Mouse (Mus musculus): ENCODE results near the gene Cop1. TPM values are rescaled to one million over a fixed set of nuclear protein-coding genes. Genes with fewer than 3 reads are reported as not detected.

The Cop1 gene
- polyA plus RNA-seq, 1 experiment from 2014 or later: 107 TPM

DNA sequence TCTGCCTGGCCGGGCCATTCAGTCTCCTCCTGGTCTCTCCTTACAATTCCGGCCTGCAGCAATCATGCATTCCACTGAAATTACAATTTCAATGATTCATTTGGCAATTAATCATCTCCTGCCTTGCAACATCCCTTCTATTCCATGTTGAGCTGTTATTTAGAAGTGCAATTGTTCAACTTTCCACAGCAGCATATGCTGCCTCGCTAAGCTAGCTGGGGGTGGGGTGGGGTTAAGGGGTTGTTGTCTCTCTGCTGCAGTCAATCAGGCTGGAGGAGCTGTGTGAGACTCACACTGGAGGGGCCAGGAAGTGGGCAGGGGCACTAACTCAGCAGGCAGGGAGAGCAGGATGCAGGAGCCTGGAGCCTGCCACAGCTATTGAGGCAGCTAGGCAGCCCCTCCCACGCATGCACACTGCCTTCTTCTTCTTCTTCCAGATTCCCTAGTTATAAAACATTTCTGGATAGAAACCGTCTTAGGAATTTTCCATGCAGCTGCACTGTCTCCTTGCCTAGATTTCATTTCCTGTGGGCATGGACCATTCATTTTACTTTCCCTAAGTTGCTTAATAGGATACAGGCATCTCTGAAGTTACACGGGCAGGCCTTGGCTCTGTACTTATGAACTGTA lies 161.1 kb downstream of the Cop1 start:
- ATAC-seq (ENCODE audit: insufficient number of reproducible peaks, insufficient read depth, low FRiP score, low read depth): no peak
- 0 out of 2 replicates have a peak, but pooled peaks cover 4% of the 10 kb centered on the region for H3K27me3 ChIP-seq (ENCODE audit: control insufficient read depth, insufficient read depth, low read length)
- WGBS: 46% methylated on average over 6 of the region's 6 CpGs

GRCm38 (mm10) chr1:159393931-159394330 lies 161.8 kb downstream of the Cop1 start:
- no peaks in the 10 kb centered on the region for H3K36me3 ChIP-seq (ENCODE audit: control insufficient read depth, insufficient read depth, low read length)
- H3K9ac ChIP-seq (ENCODE audit: low read length): no peak overlapping the region
- no peaks in the 10 kb centered on the region for H3K9me3 ChIP-seq (ENCODE audit: control insufficient read depth, low read length)
- ATAC-seq (ENCODE audit: insufficient number of reproducible peaks, insufficient read depth, low FRiP score, low read depth): no peak
- no peak overlapping the region for H3K27ac ChIP-seq (replicated peaks in 1 of 2; ENCODE audit: control insufficient read depth in 1 of 2, insufficient read depth in 1 of 2, low read depth in 2 of 2, low read length in 2 of 2)
- 0 out of 2 replicates have a peak, but pooled peaks cover 4% of the 10 kb centered on the region for H3K27me3 ChIP-seq (ENCODE audit: control insufficient read depth, insufficient read depth, low read length)
- H3K4me1 ChIP-seq (ENCODE audit: control insufficient read depth in 2 of 2, insufficient read depth in 2 of 2, low read length in 2 of 2): no peaks in the 10 kb centered on the region
- H3K4me2 ChIP-seq (ENCODE audit: low read length): no peak overlapping the region
- 59% methylated on average over 1 of the region's 1 CpGs for WGBS
- H3K4me3 ChIP-seq (ENCODE audit: control insufficient read depth in 1 of 2, insufficient read depth in 1 of 2, low read depth in 1 of 2, low read length in 2 of 2): no peak overlapping the region

More for the DNA sequence above, 161.1 kb downstream of the Cop1 start:
- Histone ChIP-seq H3K36me3 (ENCODE audit: control insufficient read depth, insufficient read depth, low read length) (no peaks in the 10 kb centered on the region), H3K9me3 (ENCODE audit: control insufficient read depth, low read length) (no peaks in the 10 kb centered on the region), H3K27ac (replicated peaks in 1 of 2; ENCODE audit: control insufficient read depth in 1 of 2, insufficient read depth in 1 of 2, low read depth in 2 of 2, low read length in 2 of 2) (no peak overlapping the region), H3K9ac (ENCODE audit: low read length) (no peak overlapping the region), H3K4me1 (ENCODE audit: control insufficient read depth in 2 of 2, insufficient read depth in 2 of 2, low read length in 2 of 2) (no peaks in the 10 kb centered on the region), H3K4me3 (ENCODE audit: control insufficient read depth in 1 of 2, insufficient read depth in 1 of 2, low read depth in 1 of 2, low read length in 2 of 2) (no peak overlapping the region), H3K4me2 (ENCODE audit: low read length) (no peak overlapping the region)

GRCm38 (mm10) chr1:159396515-159396914 lies 164.4 kb downstream of the Cop1 start:
- Histone ChIP-seq H3K4me2 (ENCODE audit: low read length) (peak overlapping the region; percentile 56), H3K4me1 (ENCODE audit: control insufficient read depth in 2 of 2, insufficient read depth in 2 of 2, low read length in 2 of 2) (no peaks in the 10 kb centered on the region), H3K36me3 (ENCODE audit: control insufficient read depth, insufficient read depth, low read length) (no peaks in the 10 kb centered on the region), H3K9ac (ENCODE audit: low read length) (no peak overlapping the region), H3K27ac (replicated peaks in 1 of 2; ENCODE audit: control insufficient read depth in 1 of 2, insufficient read depth in 1 of 2, low read depth in 2 of 2, low read length in 2 of 2) (no peak overlapping the region), H3K4me3 (ENCODE audit: control insufficient read depth in 1 of 2, insufficient read depth in 1 of 2, low read depth in 1 of 2, low read length in 2 of 2) (peak overlapping the region in 1 of 2 experiments; percentile 6; a peak in 1 of 4 replicates), H3K9me3 (ENCODE audit: control insufficient read depth, low read length) (no peaks in the 10 kb centered on the region), H3K27me3 (ENCODE audit: control insufficient read depth, insufficient read depth, low read length) (0 out of 2 replicates have a peak, but pooled peaks cover 4% of the 10 kb centered on the region)
- no peak for ATAC-seq (ENCODE audit: insufficient number of reproducible peaks, insufficient read depth, low FRiP score, low read depth)
- 9% methylated on average over 9 of the region's 9 CpGs for WGBS

Small RNA genes lying within 50 kb of the gene (microRNA-seq; reads per million reads assigned to microRNA genes)
- 37.5 reads per million, percentile 38 among the genes with 10 or more reads in this experiment for gene Mir1843b

All from heart, embryonic 14.5 days (tissue).